Mouse (Mus musculus) gastrocnemius, postnatal 36 days (tissue): ENCODE results near the gene Polr3h. TPM values are rescaled to one million over a fixed set of nuclear protein-coding genes. Genes with fewer than 3 reads are reported as not detected.
A peak's percentile ranks its signal among the peaks of the same experiment; 100 is the strongest.
"Not testable (repeated sequence)": the region's sequence is repeated elsewhere in the genome, so short reads cannot be mapped to it uniquely, and the experiment has no call there.

Source experiments
- DNase-seq, 2 experiments: peaks; one replicate each; pipeline ENCODE4 v3.0.0; 2022
- intact Hi-C: fragments of 180-260 bp; cut with DNase I; formaldehyde crosslinking; loops from one replicate; pipeline ENCODE4 v1.15.1; 2025
- total RNA-seq, 2 experiments: library from RNA; stranded (reverse); gene quantifications; 2 replicates each; pipeline ENCODE4 v1.2.3; 2021

The Polr3h gene
- total RNA-seq, 2 experiments from 2014 or later: 7.7 TPM

GRCm38 (mm10) chr15:81920546-81921217 is 5.4 kb downstream of the Polr3h start:
- no peak for DNase-seq
- intact Hi-C loops: no loop called here

GRCm38 (mm10) chr15:81919062-81919461 is 7.0 kb downstream of the Polr3h start:
- intact Hi-C loops: loop anchor here (2.0 to 5.0 kb wide), 2 partner anchors 88 to 182 kb away; no protein-coding TSS in a partner anchor

GRCm38 (mm10) chr15:81917621-81918463 is 8.2 kb downstream of the Polr3h start:
- DNase-seq: peak; percentile 63 to 68
- intact Hi-C loops: loop anchor here (2.0 to 5.0 kb wide), 2 partner anchors 87 to 181 kb away; no protein-coding TSS in a partner anchor

More at GRCm38 (mm10) chr15:81919062-81919461, 7.0 kb downstream of the Polr3h start:
- no peak for DNase-seq

GRCm38 (mm10) chr15:81917201-81917600 is 8.8 kb downstream of the Polr3h start:
- DNase-seq: no peak
- intact Hi-C loops: loop anchor here (5.0 kb wide), 1 partner anchor 180 kb away; no protein-coding TSS in a partner anchor

GRCm38 (mm10) chr15:81915663-81916062 is 10.4 kb downstream of the Polr3h start:
- intact Hi-C loops: loop anchor here (5.0 kb wide), 1 partner anchor 178 kb away; no protein-coding TSS in a partner anchor
- DNase-seq: no peak

- no peak for DNase-seq
- intact Hi-C loops: loop anchor here (5.0 kb wide), 1 partner anchor 177 kb away; no protein-coding TSS in a partner anchor
These were observed 11.4 kb downstream of the Polr3h start for GRCm38 (mm10) chr15:81914668-81915067.

- DNase-seq: no peak
- intact Hi-C loops: no loop called here
These were observed 13.5 kb downstream of the Polr3h start for GRCm38 (mm10) chr15:81912498-81912897.

- DNase-seq, intact Hi-C loops: not testable (repeated sequence)
These were observed 17.3 kb downstream of the Polr3h start for GRCm38 (mm10) chr15:81908767-81909166.

- DNase-seq: no peak
- intact Hi-C loops: no loop called here
These were observed 18.1 kb downstream of the Polr3h start for GRCm38 (mm10) chr15:81907953-81908352.

- DNase-seq: peak; percentile 52 to 65
- intact Hi-C loops: no loop called here
These were observed 21.1 kb downstream of the Polr3h start for GRCm38 (mm10) chr15:81904939-81905338.

GRCm38 (mm10) chr15:81898751-81899150 is 27.3 kb downstream of the Polr3h start:
- DNase-seq: no peak
- intact Hi-C loops: no loop called here

GRCm38 (mm10) chr15:81897607-81898285 is 28.3 kb downstream of the Polr3h start:
- no peak for DNase-seq
- intact Hi-C loops: no loop called here

GRCm38 (mm10) chr15:81896407-81896806 is 29.6 kb downstream of the Polr3h start:
- intact Hi-C loops: no loop called here
- DNase-seq: no peak

- intact Hi-C loops: no loop called here
- DNase-seq: no peak
These were observed 32.0 kb downstream of the Polr3h start for GRCm38 (mm10) chr15:81894002-81894401.

- intact Hi-C loops: no loop called here
These were observed 34.0 kb downstream of the Polr3h start for GRCm38 (mm10) chr15:81891822-81892580.

GRCm38 (mm10) chr15:81891140-81891802 is 34.8 kb downstream of the Polr3h start:
- DNase-seq: no peak
- intact Hi-C loops: no loop called here

More at GRCm38 (mm10) chr15:81891822-81892580, 34.0 kb downstream of the Polr3h start:
- no peak for DNase-seq

- intact Hi-C loops: no loop called here
- peak in 1 of 2 experiments; percentile 52 for DNase-seq
These were observed 36.9 kb downstream of the Polr3h start for GRCm38 (mm10) chr15:81889175-81889574.

- no peak for DNase-seq
- intact Hi-C loops: no loop called here
These were observed 39.1 kb downstream of the Polr3h start for GRCm38 (mm10) chr15:81886795-81887550.
